Mouse (Mus musculus) heart, embryonic 11.5 days (tissue): ENCODE measurements around the gene Dlgap1. TPM values are rescaled to one million over a fixed set of nuclear protein-coding genes. Genes with fewer than 3 reads are reported as not detected.

Experiments
- ATAC-seq: fragments of 200-750 bp; cut with Nextera tagmentation; replicated peaks from 2 replicates; pipeline ENCODE4 v1.8.0; 2017; ENCODE audit warnings: moderate library complexity; ENCODE audit not compliant: insufficient number of reproducible peaks, low FRiP score, low TSS enrichment
- H3K27ac ChIP-seq: fragments of 300-500 bp; sonication (generic); 2 replicates; pipeline ENCODE4 v1.5.1; 2014; ENCODE audit warnings: mild to moderate bottlenecking, low read depth, low read length
- H3K27me3 ChIP-seq: fragments of 300-500 bp; sonication (generic); 2 replicates; pipeline ENCODE4 v1.6.1; 2014; ENCODE audit warnings: mild to moderate bottlenecking, low read length, mixed read lengths; ENCODE audit not compliant: control insufficient read depth, insufficient read depth
- H3K36me3 ChIP-seq: fragments of 300-500 bp; sonication (generic); 2 replicates; pipeline ENCODE4 v1.6.1; 2014; ENCODE audit warnings: mild to moderate bottlenecking, low read length, moderate library complexity, mixed read lengths; ENCODE audit not compliant: control insufficient read depth, insufficient read depth
- H3K4me1 ChIP-seq: fragments of 300-500 bp; sonication (generic); 2 replicates; pipeline ENCODE4 v1.6.1; 2014; ENCODE audit warnings: low read length; ENCODE audit not compliant: control insufficient read depth, insufficient read depth
- H3K4me2 ChIP-seq: fragments of 300-500 bp; sonication (generic); 2 replicates; pipeline ENCODE4 v1.6.1; 2014; ENCODE audit warnings: mild to moderate bottlenecking, moderate library complexity
- H3K4me3 ChIP-seq: fragments of 300-500 bp; sonication (generic); 2 replicates; pipeline ENCODE4 v1.5.1; 2014; ENCODE audit warnings: low read depth, low read length
- H3K9ac ChIP-seq: fragments of 300-500 bp; sonication (generic); 2 replicates; pipeline ENCODE4 v1.6.1; 2014; ENCODE audit warnings: mild to moderate bottlenecking, low read depth, low read length, moderate library complexity
- H3K9me3 ChIP-seq: fragments of 300-500 bp; sonication (generic); replicated peaks from 2 replicates; pipeline ENCODE4 v1.6.1; 2016; ENCODE audit warnings: low read length; ENCODE audit not compliant: control insufficient read depth
- WGBS: fragments of 180-500 bp; shearing (Covaris S2); extraction: QIAGEN DNeasy Blood & Tissue Kit; methylation state at CpG from one replicate; pipeline ENCODE4 v1.1.7; 2014; ENCODE audit not compliant: insufficient replicate concordance; 5-methylcytosine and 5-hydroxymethylcytosine counted together
- polyA plus RNA-seq: library from polyadenylated mRNA; unstranded; fragments of >200 nt; fragmentation: Nextera tagmentation; extraction: Ambion mirVana; gene quantifications from 2 replicates; pipeline ENCODE4 v1.2.1, GENCODE M21; 2014

The Dlgap1 gene
- polyA plus RNA-seq, 1 experiment from 2014 or later = 1.3 TPM

- H3K27me3 ChIP-seq = no peaks in the 10 kb centered on the region
- 55% methylated on average over 3 of the region's 3 CpGs for WGBS
- no peak overlapping the region for H3K27ac ChIP-seq
- H3K9ac ChIP-seq = no peak overlapping the region
- ATAC-seq = no peak
- H3K4me3 ChIP-seq = no peak overlapping the region
- H3K36me3 ChIP-seq = no peaks in the 10 kb centered on the region
- no peaks in the 10 kb centered on the region for H3K9me3 ChIP-seq
- H3K4me2 ChIP-seq = no peak overlapping the region
- H3K4me1 ChIP-seq = no peaks in the 10 kb centered on the region
Measured at GRCm38 (mm10) chr17:70397220-70397619, 428.3 kb downstream of the Dlgap1 start.

- Histone ChIP-seq H3K4me1 (no peaks in the 10 kb centered on the region), H3K27ac (no peak overlapping the region), H3K9ac (no peak overlapping the region), H3K4me3 (no peak overlapping the region), H3K9me3 (no peaks in the 10 kb centered on the region), H3K4me2 (no peak overlapping the region), H3K36me3 (no peaks in the 10 kb centered on the region), H3K27me3 (no peaks in the 10 kb centered on the region)
- WGBS = 60% methylated on average over 8 of the region's 8 CpGs
- ATAC-seq = no peak
Measured at GRCm38 (mm10) chr17:70397708-70398107, 428.8 kb downstream of the Dlgap1 start.

- H3K9me3 ChIP-seq = no peaks in the 10 kb centered on the region
- ATAC-seq = no peak
- H3K27ac ChIP-seq = no peak overlapping the region
- no peak overlapping the region for H3K9ac ChIP-seq
- WGBS = 46% methylated on average over 2 of the region's 2 CpGs
- H3K4me1 ChIP-seq = no peaks in the 10 kb centered on the region
- H3K4me3 ChIP-seq = no peak overlapping the region
- no peaks in the 10 kb centered on the region for H3K36me3 ChIP-seq
- no peak overlapping the region for H3K4me2 ChIP-seq
- no peaks in the 10 kb centered on the region for H3K27me3 ChIP-seq
Measured at GRCm38 (mm10) chr17:70401909-70402308, 433.0 kb downstream of the Dlgap1 start.

- no peaks in the 10 kb centered on the region for H3K9me3 ChIP-seq
- no peak for ATAC-seq
- H3K27me3 ChIP-seq = no peaks in the 10 kb centered on the region
- no peak overlapping the region for H3K4me3 ChIP-seq
- no peak overlapping the region for H3K4me2 ChIP-seq
- H3K36me3 ChIP-seq = no peaks in the 10 kb centered on the region
- H3K27ac ChIP-seq = no peak overlapping the region
- 47% methylated on average over 10 of the region's 10 CpGs for WGBS
- H3K9ac ChIP-seq = no peak overlapping the region
- H3K4me1 ChIP-seq = no peaks in the 10 kb centered on the region
Measured at GRCm38 (mm10) chr17:70403750-70404149, 434.9 kb downstream of the Dlgap1 start.

GRCm38 (mm10) chr17:70414202-70414601, 445.3 kb downstream of the Dlgap1 start:
- Histone ChIP-seq H3K27ac (no peak overlapping the region), H3K9ac (no peak overlapping the region), H3K9me3 (no peaks in the 10 kb centered on the region), H3K36me3 (no peaks in the 10 kb centered on the region), H3K27me3 (no peaks in the 10 kb centered on the region), H3K4me1 (no peaks in the 10 kb centered on the region), H3K4me2 (no peak overlapping the region), H3K4me3 (no peak overlapping the region)
- ATAC-seq = no peak
- WGBS = 91% methylated on average over 3 of the region's 3 CpGs

GRCm38 (mm10) chr17:70427866-70428265, 459.0 kb downstream of the Dlgap1 start:
- WGBS = 81% methylated on average over 9 of the region's 9 CpGs
- Histone ChIP-seq H3K4me2 (no peak overlapping the region), H3K9ac (no peak overlapping the region), H3K27me3 (no peaks in the 10 kb centered on the region), H3K27ac (no peak overlapping the region), H3K9me3 (no peaks in the 10 kb centered on the region), H3K36me3 (no peaks in the 10 kb centered on the region), H3K4me3 (no peak overlapping the region), H3K4me1 (no peaks in the 10 kb centered on the region)
- ATAC-seq = no peak

GRCm38 (mm10) chr17:70429746-70430451, 461.0 kb downstream of the Dlgap1 start:
- H3K4me3 ChIP-seq = no peak overlapping the region
- no peak overlapping the region for H3K27ac ChIP-seq
- peak overlapping the region; percentile 40 for H3K4me2 ChIP-seq
- no peaks in the 10 kb centered on the region for H3K4me1 ChIP-seq
- ATAC-seq = no peak
- no peak overlapping the region for H3K9ac ChIP-seq
- H3K9me3 ChIP-seq = no peaks in the 10 kb centered on the region
- H3K36me3 ChIP-seq = no peaks in the 10 kb centered on the region
- WGBS = 14% methylated on average over 17 of the region's 17 CpGs
- H3K27me3 ChIP-seq = no peaks in the 10 kb centered on the region

- Histone ChIP-seq H3K4me2 (no peak overlapping the region), H3K27me3 (no peaks in the 10 kb centered on the region), H3K4me3 (no peak overlapping the region), H3K4me1 (no peaks in the 10 kb centered on the region), H3K9ac (no peak overlapping the region), H3K36me3 (no peaks in the 10 kb centered on the region), H3K27ac (no peak overlapping the region), H3K9me3 (no peaks in the 10 kb centered on the region)
- ATAC-seq = no peak
- 23% methylated on average over 5 of the region's 5 CpGs for WGBS
Measured at GRCm38 (mm10) chr17:70430452-70430787, 461.5 kb downstream of the Dlgap1 start.

- no peak for ATAC-seq
- Histone ChIP-seq H3K36me3 (no peaks in the 10 kb centered on the region), H3K9ac (no peak overlapping the region), H3K27me3 (no peaks in the 10 kb centered on the region), H3K4me1 (no peaks in the 10 kb centered on the region), H3K9me3 (no peaks in the 10 kb centered on the region), H3K4me3 (no peak overlapping the region), H3K4me2 (no peak overlapping the region), H3K27ac (no peak overlapping the region)
- 72% methylated on average over 5 of the region's 5 CpGs for WGBS
Measured at GRCm38 (mm10) chr17:70432834-70433233, 464.0 kb downstream of the Dlgap1 start.
